Mouse (Mus musculus) midbrain, embryonic 11.5 days (tissue): ENCODE data around the gene Abca7. TPM values are rescaled to one million over a fixed set of nuclear protein-coding genes. Genes with fewer than 3 reads are reported as not detected.

Experiments
- ATAC-seq: fragments of 200-750 bp; cut with Nextera tagmentation; 2 replicates; pipeline ENCODE4 v1.8.0; 2017; ENCODE audit warnings: moderate TSS enrichment, moderate library complexity; ENCODE audit not compliant: low FRiP score
- DNase-seq: peaks from one replicate; pipeline ENCODE4 v3.0.0; 2015; ENCODE audit warnings: low spot score; ENCODE audit errors: missing footprints
- H3K27ac ChIP-seq: fragments of 300-500 bp; sonication (generic); 2 replicates; pipeline ENCODE4 v1.5.1; 2014; ENCODE audit warnings: low read depth, low read length
- H3K27me3 ChIP-seq: fragments of 300-500 bp; sonication (generic); 2 replicates; pipeline ENCODE4 v1.6.1; 2014; ENCODE audit warnings: mild to moderate bottlenecking, low read length, moderate library complexity, mixed read lengths; ENCODE audit not compliant: control insufficient read depth, insufficient read depth
- H3K36me3 ChIP-seq: fragments of 300-500 bp; sonication (generic); 2 replicates; pipeline ENCODE4 v1.6.1; 2014; ENCODE audit warnings: mild to moderate bottlenecking, low read length, moderate library complexity, mixed read lengths; ENCODE audit not compliant: control insufficient read depth, insufficient read depth
- H3K4me1 ChIP-seq: fragments of 300-500 bp; sonication (generic); 2 replicates; pipeline ENCODE4 v1.6.1; 2014; ENCODE audit warnings: low read length; ENCODE audit not compliant: control insufficient read depth, insufficient read depth
- H3K4me2 ChIP-seq: fragments of 300-500 bp; sonication (generic); 2 replicates; pipeline ENCODE4 v1.6.1; 2014; ENCODE audit warnings: mild to moderate bottlenecking, moderate library complexity
- H3K4me3 ChIP-seq: fragments of 300-500 bp; sonication (generic); 2 replicates; pipeline ENCODE4 v1.5.1; 2014; ENCODE audit warnings: low read depth, low read length
- H3K9ac ChIP-seq: fragments of 300-500 bp; sonication (generic); 2 replicates; pipeline ENCODE4 v1.6.1; 2014; ENCODE audit warnings: low read length
- H3K9me3 ChIP-seq: fragments of 300-500 bp; sonication (generic); 2 replicates; pipeline ENCODE4 v1.6.1; 2016; ENCODE audit warnings: low read length; ENCODE audit not compliant: control insufficient read depth
- WGBS: fragments of 180-500 bp; shearing (Covaris S2); extraction: QIAGEN DNeasy Blood & Tissue Kit; methylation state at CpG from one replicate; pipeline ENCODE4 v1.1.7; 2014; 5-methylcytosine and 5-hydroxymethylcytosine counted together
- polyA plus RNA-seq: library from polyadenylated mRNA; unstranded; fragments of >200 nt; fragmentation: Nextera tagmentation; extraction: Ambion mirVana; gene quantifications from 2 replicates; pipeline ENCODE4 v1.2.1, GENCODE M21; 2014

Abca7 gene
- polyA plus RNA-seq, 1 experiment from 2014 or later: 2.9 TPM

GRCm38 (mm10) chr10:80025889-80026288 lies 29.6 kb downstream of the Abca7 start:
- Histone ChIP-seq H3K27me3 (no peaks in the 10 kb centered on the region), H3K9ac (no peak overlapping the region), H3K27ac (no peak overlapping the region), H3K4me2 (no peak overlapping the region), H3K4me1 (no peaks in the 10 kb centered on the region), H3K4me3 (no peak overlapping the region), H3K9me3 (no peaks in the 10 kb centered on the region), H3K36me3 (no peaks in the 10 kb centered on the region)
- peak; percentile 65 for ATAC-seq
- no peak for DNase-seq
- 64% methylated on average over 12 of the region's 12 CpGs for WGBS

DNA sequence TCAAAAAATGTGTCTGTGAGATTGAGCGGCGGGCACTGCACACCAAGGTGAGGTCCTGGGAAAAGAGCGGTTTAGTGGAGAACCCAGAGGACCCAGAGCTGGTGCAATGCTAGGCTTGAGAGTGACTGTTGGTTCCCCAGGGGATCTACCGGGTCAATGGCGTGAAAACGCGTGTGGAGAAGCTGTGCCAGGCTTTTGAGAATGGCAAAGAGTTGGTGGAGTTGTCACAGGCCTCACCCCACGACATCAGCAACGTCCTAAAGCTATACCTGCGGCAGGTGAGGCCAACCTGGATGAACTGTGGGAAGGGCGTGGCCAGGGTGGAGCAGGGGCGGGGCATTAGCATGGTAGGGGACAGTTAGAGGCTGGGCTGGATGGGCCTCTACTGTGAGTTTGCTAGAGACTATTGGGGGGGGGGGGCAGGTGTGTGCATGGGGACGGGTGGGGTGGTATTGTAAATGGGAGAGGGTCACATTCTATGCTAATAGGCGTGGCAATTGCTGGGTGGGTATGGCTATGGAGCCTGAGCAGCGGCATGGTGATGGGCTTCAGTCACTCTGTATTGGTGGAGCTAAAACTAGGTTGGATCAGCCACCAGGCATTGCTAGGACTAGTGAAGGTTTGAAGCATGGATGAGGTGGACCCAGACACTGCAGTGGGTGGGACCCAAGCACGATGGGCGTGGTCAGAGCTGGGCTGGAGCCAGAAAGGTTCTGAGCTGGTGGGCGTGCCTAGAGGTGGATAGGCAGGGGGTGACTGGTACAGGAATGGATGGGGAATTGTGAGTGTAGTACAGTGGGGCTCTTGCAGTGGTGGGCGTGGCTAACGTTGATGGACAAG lies 31.6 kb downstream of the Abca7 start:
- Histone ChIP-seq H3K27ac (no peak overlapping the region), H3K27me3 (no peaks in the 10 kb centered on the region), H3K9ac (no peak overlapping the region), H3K4me2 (no peak overlapping the region), H3K36me3 (no peaks in the 10 kb centered on the region), H3K9me3 (no peaks in the 10 kb centered on the region), H3K4me3 (no peak overlapping the region), H3K4me1 (no peaks in the 10 kb centered on the region)
- WGBS: 73% methylated on average over 20 of the region's 20 CpGs
- ATAC-seq (no peak), DNase-seq (no peak)

GRCm38 (mm10) chr10:80028521-80028846 lies 32.2 kb downstream of the Abca7 start:
- Histone ChIP-seq H3K4me1 (no peaks in the 10 kb centered on the region), H3K27me3 (no peaks in the 10 kb centered on the region), H3K4me3 (no peak overlapping the region), H3K4me2 (no peak overlapping the region), H3K9me3 (no peaks in the 10 kb centered on the region), H3K9ac (no peak overlapping the region), H3K36me3 (no peaks in the 10 kb centered on the region), H3K27ac (no peak overlapping the region)
- DNase-seq: no peak
- ATAC-seq: no peak
- WGBS: 91% methylated on average over 13 of the region's 13 CpGs

- ATAC-seq (no peak), DNase-seq (no peak)
- H3K36me3 ChIP-seq: peaks cover 1% of the 10 kb centered on the region
- no peak overlapping the region for H3K4me3 ChIP-seq
- no peak overlapping the region for H3K4me2 ChIP-seq
- WGBS: 87% methylated on average over 9 of the region's 9 CpGs
- no peak overlapping the region for H3K27ac ChIP-seq
- no peaks in the 10 kb centered on the region for H3K9me3 ChIP-seq
- no peaks in the 10 kb centered on the region for H3K27me3 ChIP-seq
- no peak overlapping the region for H3K9ac ChIP-seq
- no peaks in the 10 kb centered on the region for H3K4me1 ChIP-seq
These were observed 33.9 kb downstream of the Abca7 start for GRCm38 (mm10) chr10:80030191-80030590.

GRCm38 (mm10) chr10:80030736-80031135 lies 34.4 kb downstream of the Abca7 start:
- no peak for ATAC-seq
- Histone ChIP-seq H3K4me3 (no peak overlapping the region), H3K4me2 (no peak overlapping the region), H3K27ac (no peak overlapping the region), H3K36me3 (peaks cover 5% of the 10 kb centered on the region), H3K9ac (no peak overlapping the region), H3K9me3 (no peaks in the 10 kb centered on the region), H3K27me3 (no peaks in the 10 kb centered on the region), H3K4me1 (no peaks in the 10 kb centered on the region)
- no peak for DNase-seq
- 89% methylated on average over 17 of the region's 17 CpGs for WGBS

GRCm38 (mm10) chr10:80032799-80033480 lies 36.6 kb downstream of the Abca7 start:
- Histone ChIP-seq H3K27ac (no peak overlapping the region), H3K27me3 (no peaks in the 10 kb centered on the region), H3K36me3 (peaks cover 15% of the 10 kb centered on the region), H3K4me3 (no peak overlapping the region), H3K4me2 (no peak overlapping the region), H3K4me1 (no peaks in the 10 kb centered on the region), H3K9ac (no peak overlapping the region), H3K9me3 (no peaks in the 10 kb centered on the region)
- DNase-seq (no peak), ATAC-seq (no peak)
- WGBS: 75% methylated on average over 5 of the region's 5 CpGs

DNA sequence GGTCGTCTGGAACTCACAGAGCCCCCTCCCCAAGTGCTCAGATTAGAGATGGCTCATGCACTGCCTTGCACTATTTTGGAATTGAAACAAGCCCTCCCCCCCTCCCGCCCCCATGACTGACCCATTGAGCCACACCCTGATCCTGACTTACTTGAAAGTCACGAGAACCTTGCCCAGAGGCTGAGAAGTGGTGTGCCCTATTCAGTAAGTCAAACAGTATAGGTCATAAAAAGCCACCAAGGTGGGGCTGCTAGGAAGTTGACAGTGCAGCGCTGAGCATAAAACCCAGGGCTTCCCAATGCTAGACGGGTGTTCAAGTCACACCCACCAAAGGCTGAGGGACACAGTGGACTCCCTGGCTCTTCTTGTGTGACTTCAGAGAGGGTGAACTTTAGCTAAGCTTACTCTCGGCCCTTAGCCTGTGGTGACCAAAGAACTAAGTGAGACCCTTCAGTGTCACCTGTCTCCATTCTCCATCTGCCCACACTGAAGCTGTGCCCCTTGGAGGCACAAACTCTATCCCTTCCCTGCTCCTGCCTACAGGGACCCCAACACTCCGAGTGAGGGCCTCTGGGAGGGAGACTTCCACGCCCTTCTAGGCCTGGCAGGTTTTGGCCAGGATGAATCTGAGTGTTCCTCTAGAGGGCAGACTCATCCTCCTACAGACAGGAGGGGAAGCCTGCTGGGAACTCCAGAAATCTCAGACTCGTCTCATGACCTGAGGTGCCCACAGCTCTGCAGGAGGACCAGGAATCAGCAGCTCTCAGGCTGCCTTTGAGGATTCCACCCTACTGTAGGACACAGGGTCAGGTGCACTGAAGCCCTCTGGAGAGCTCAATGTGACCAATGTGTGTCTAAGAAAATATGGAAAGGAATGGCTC lies 37.5 kb downstream of the Abca7 start:
- Histone ChIP-seq H3K9me3 (no peaks in the 10 kb centered on the region), H3K27me3 (no peaks in the 10 kb centered on the region), H3K36me3 (peaks cover 17% of the 10 kb centered on the region), H3K27ac (no peak overlapping the region), H3K4me1 (peaks cover 6% of the 10 kb centered on the region), H3K4me2 (no peak overlapping the region), H3K4me3 (no peak overlapping the region), H3K9ac (no peak overlapping the region)
- no peak for DNase-seq
- peak; percentile 34; the same call in 1 of the 2 replicates for ATAC-seq
- 52% methylated on average over 9 of the region's 9 CpGs for whole genome bisulfite sequencing

- DNase-seq (no peak), ATAC-seq (no peak)
- Histone ChIP-seq H3K27ac (no peak overlapping the region), H3K27me3 (no peaks in the 10 kb centered on the region), H3K9ac (no peak overlapping the region), H3K4me1 (peaks cover 8% of the 10 kb centered on the region), H3K4me3 (no peak overlapping the region), H3K36me3 (peaks cover 17% of the 10 kb centered on the region), H3K4me2 (no peak overlapping the region), H3K9me3 (no peaks in the 10 kb centered on the region)
- WGBS: 91% methylated on average over 8 of the region's 8 CpGs
These were observed 38.9 kb downstream of the Abca7 start for GRCm38 (mm10) chr10:80035148-80035547.

GRCm38 (mm10) chr10:80035686-80036085 lies 39.4 kb downstream of the Abca7 start:
- DNase-seq (no peak), ATAC-seq (no peak)
- no peaks in the 10 kb centered on the region for H3K27me3 ChIP-seq
- H3K36me3 ChIP-seq: peaks cover 17% of the 10 kb centered on the region
- 91% methylated on average over 5 of the region's 5 CpGs for WGBS
- no peak overlapping the region for H3K9ac ChIP-seq
- H3K4me2 ChIP-seq: no peak overlapping the region
- H3K27ac ChIP-seq: no peak overlapping the region
- H3K4me1 ChIP-seq: peaks cover 8% of the 10 kb centered on the region
- no peak overlapping the region for H3K4me3 ChIP-seq
- no peaks in the 10 kb centered on the region for H3K9me3 ChIP-seq
